Mouse (Mus musculus) CH12.LX (cell line): ENCODE measurements around the gene Prune2. TPM values are rescaled to one million over a fixed set of nuclear protein-coding genes. Genes with fewer than 3 reads are reported as not detected.

ENCODE experiments used
- DNase-seq: peaks from one replicate; pipeline ENCODE4 v3.0.0-alpha.2; 2013; ENCODE audit errors: extremely low read depth
- H3K27ac ChIP-seq: 2 replicates; pipeline ENCODE4 v1.5.1; 2012; ENCODE audit warnings: low read depth, mild to moderate bottlenecking, control low read depth, moderate library complexity; ENCODE audit not compliant: insufficient read depth
- H3K27me3 ChIP-seq: replicated peaks from 2 replicates; pipeline ENCODE3; 2012; ENCODE audit warnings: inconsistent platforms
- H3K36me3 ChIP-seq, 2 experiments: replicated peaks in 1 of 2; 2 replicates each; pipeline versions ENCODE3 to v1.6.1; 2012; ENCODE audit warnings: inconsistent platforms in 1 of 2, low read length in 1 of 2, mild to moderate bottlenecking in 1 of 2, mixed read lengths in 1 of 2, moderate library complexity in 1 of 2; ENCODE audit not compliant: control insufficient read depth in 1 of 2, insufficient read depth in 1 of 2
- H3K4me1 ChIP-seq, 2 experiments: 2 replicates each; pipeline ENCODE4 v1.6.1; 2012; ENCODE audit warnings: inconsistent platforms in 1 of 2, moderate library complexity in 1 of 2; ENCODE audit not compliant: insufficient read depth in 2 of 2, control insufficient read depth in 1 of 2
- H3K4me2 ChIP-seq: 2 replicates; pipeline ENCODE4 v1.6.1; 2012; ENCODE audit warnings: low read depth, mild to moderate bottlenecking, control low read depth; ENCODE audit not compliant: poor library complexity, insufficient read depth, severe bottlenecking
- H3K4me3 ChIP-seq, 3 experiments: fragments of 150-350 bp in 1 of 3; sonication (generic) in 1 of 3; replicated peaks in 1 of 3; 2 replicates each; pipeline versions ENCODE3 to v1.5.1; 2011 to 2012; ENCODE audit warnings: low read depth in 2 of 3, low read length in 2 of 3, mild to moderate bottlenecking in 2 of 3, moderate library complexity in 2 of 3, control low read depth in 1 of 3, improper control_type of control experiment in 1 of 3, inconsistent platforms in 1 of 3, mixed read lengths in 1 of 3; ENCODE audit not compliant: poor library complexity in 1 of 3
- H3K79me2 ChIP-seq: replicated peaks from 2 replicates; pipeline ENCODE4 v1.6.1; 2012; ENCODE audit warnings: mild to moderate bottlenecking, moderate library complexity; ENCODE audit not compliant: control insufficient read depth, poor library complexity, insufficient read depth, severe bottlenecking; ENCODE audit errors: extremely low read depth
- H3K9ac ChIP-seq: 2 replicates; pipeline ENCODE4 v1.6.1; 2012; ENCODE audit warnings: low read depth, mild to moderate bottlenecking, control low read depth, moderate library complexity; ENCODE audit not compliant: insufficient read depth
- H3K9me3 ChIP-seq: replicated peaks from 2 replicates; pipeline ENCODE3; 2012; ENCODE audit warnings: low read length, inconsistent platforms, mixed read lengths
- BHLHE40 ChIP-seq: IDR thresholded peaks from 2 replicates; pipeline ENCODE4 v1.6.1; 2011; ENCODE audit warnings: mild to moderate bottlenecking, low read depth, low read length, improper control_type of control experiment
- CHD1 ChIP-seq: IDR thresholded peaks from 2 replicates; pipeline ENCODE4 v1.6.1; 2012; ENCODE audit warnings: low read depth, low read length, improper control_type of control experiment, inconsistent platforms
- E2F4 ChIP-seq: IDR thresholded peaks from 2 replicates; pipeline ENCODE4 v1.6.1; 2011; ENCODE audit warnings: low read depth, low read length, improper control_type of control experiment; ENCODE audit not compliant: insufficient replicate concordance
- EP300 ChIP-seq: IDR thresholded peaks from 2 replicates; pipeline ENCODE4 v1.6.1; 2011; ENCODE audit warnings: low read length, improper control_type of control experiment
- GABPA ChIP-seq: IDR thresholded peaks from 2 replicates; pipeline ENCODE4 v1.6.1; 2012; ENCODE audit warnings: low read depth, low read length, improper control_type of control experiment, inconsistent platforms; ENCODE audit not compliant: insufficient replicate concordance
- HCFC1 ChIP-seq: IDR thresholded peaks from 2 replicates; pipeline ENCODE4 v1.6.1; 2012; ENCODE audit warnings: low read depth, mild to moderate bottlenecking, inconsistent platforms, low read length, improper control_type of control experiment
- IRF4 ChIP-seq: IDR thresholded peaks from 2 replicates; pipeline ENCODE4 v1.6.1; 2014; ENCODE audit warnings: low read depth, mild to moderate bottlenecking, inconsistent platforms, low read length, improper control_type of control experiment
- MAFK ChIP-seq: IDR thresholded peaks from 2 replicates; pipeline ENCODE4 v1.6.1; 2011; ENCODE audit warnings: low read length, improper control_type of control experiment; ENCODE audit not compliant: insufficient replicate concordance
- MAX ChIP-seq: IDR thresholded peaks from 2 replicates; pipeline ENCODE4 v1.6.1; 2011; ENCODE audit warnings: low read length, improper control_type of control experiment
- MEF2A ChIP-seq: IDR thresholded peaks from 2 replicates; pipeline ENCODE4 v1.6.1; 2014; ENCODE audit warnings: low read depth, mild to moderate bottlenecking, inconsistent platforms, low read length, improper control_type of control experiment, borderline replicate concordance
- PAX5 ChIP-seq: IDR thresholded peaks from 2 replicates; pipeline ENCODE4 v1.6.1; 2012; ENCODE audit warnings: low read length, inconsistent platforms, mixed read lengths
- POLR2A ChIP-seq: IDR thresholded peaks from 2 replicates; pipeline ENCODE4 v1.6.1; 2011; ENCODE audit warnings: low read depth, mild to moderate bottlenecking, improper control_type of control experiment, low read length
- POLR2AphosphoS2 ChIP-seq: IDR thresholded peaks from 2 replicates; pipeline ENCODE4 v1.6.1; 2011; ENCODE audit warnings: low read depth, low read length, improper control_type of control experiment
- RAD21 ChIP-seq: IDR thresholded peaks from 2 replicates; pipeline ENCODE4 v1.6.1; 2011; ENCODE audit warnings: low read depth, mild to moderate bottlenecking, low read length, improper control_type of control experiment, moderate library complexity
- RCOR1 ChIP-seq: conservative IDR thresholded peaks from 2 replicates; pipeline ENCODE4 v1.6.1; 2012; ENCODE audit warnings: low read depth, mild to moderate bottlenecking, inconsistent platforms, low read length, improper control_type of control experiment
- TBP ChIP-seq: conservative IDR thresholded peaks from 2 replicates; pipeline ENCODE4 v1.6.1; 2011; ENCODE audit warnings: low read depth, low read length, improper control_type of control experiment
- TCF12 ChIP-seq: IDR thresholded peaks from 2 replicates; pipeline ENCODE4 v1.6.1; 2014; ENCODE audit warnings: low read depth, mild to moderate bottlenecking, inconsistent platforms, low read length, improper control_type of control experiment
- USF1 ChIP-seq: IDR thresholded peaks from 2 replicates; pipeline ENCODE4 v1.6.1; 2014; ENCODE audit warnings: low read depth, mild to moderate bottlenecking, inconsistent platforms, low read length, improper control_type of control experiment
- USF2 ChIP-seq: conservative IDR thresholded peaks from 2 replicates; pipeline ENCODE4 v1.6.1; 2011; ENCODE audit warnings: low read depth, low read length, improper control_type of control experiment
- ZC3H11A ChIP-seq: IDR thresholded peaks from 2 replicates; pipeline ENCODE4 v1.6.1; 2012; ENCODE audit warnings: low read depth, mild to moderate bottlenecking, inconsistent platforms, low read length, improper control_type of control experiment
- ZMIZ1 ChIP-seq: IDR thresholded peaks from 2 replicates; pipeline ENCODE4 v1.6.1; 2012; ENCODE audit warnings: low read depth, mild to moderate bottlenecking, inconsistent platforms, low read length, improper control_type of control experiment
- dilution Hi-C: fragments of 300-500 bp; cut with MboI; formaldehyde crosslinking; loops from 2 replicates; pipeline ENCODE4 v1.14.3; 2020; ENCODE audit warnings: low sequenced_read_pairs; ENCODE audit not compliant: extremely low pct_unique_long_range_greater_than_20kb, extremely low pct_ligation_motif_present
- in situ Hi-C: fragments of 300-500 bp; cut with MboI; formaldehyde crosslinking; loops from 3 replicates; pipeline ENCODE4 v1.14.3; 2019; ENCODE audit warnings: low sequenced_read_pairs, low pct_ligation_motif_present, low pct_unique_long_range_greater_than_20kb, mixed read lengths
- polyA plus RNA-seq: library from polyadenylated mRNA; unstranded; fragments of >175 nt; gene quantifications from 2 replicates; pipeline ENCODE4 v1.2.1, GENCODE M21; 2012; ENCODE audit warnings: low read depth; ENCODE audit not compliant: insufficient read length
- total RNA-seq, 2 experiments: library from RNA; depleted of rRNA; stranded (reverse); fragments of 300-350 nt in 1 of 2; fragments of >200 nt in 1 of 2; gene quantifications; 2 replicates each; pipeline ENCODE4 v1.2.3; 2012 to 2014

The Prune2 gene
- total and polyA plus RNA-seq, 3 experiments = 0.04 to 1.7 (median 0.21) TPM

DNA sequence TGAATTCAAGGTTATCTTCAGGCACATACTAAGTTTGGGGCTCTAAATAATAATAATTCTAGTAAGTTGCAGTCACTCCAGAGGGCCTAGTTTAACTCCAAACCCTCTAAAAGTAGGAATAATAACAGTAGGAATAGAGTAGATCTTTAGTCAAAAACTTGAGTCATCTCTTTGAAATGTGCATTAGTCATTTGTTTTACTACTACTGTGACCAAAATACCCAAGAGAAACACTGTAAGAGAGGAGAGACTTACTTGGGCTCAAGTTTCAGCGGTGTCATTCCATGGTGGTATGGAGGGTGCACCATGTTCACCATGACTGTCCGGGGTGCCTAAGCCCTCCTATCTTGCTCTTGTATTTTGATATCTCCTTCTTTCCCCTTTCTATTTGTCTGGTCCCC lies 187.3 kb downstream of the Prune2 start:
- Histone ChIP-seq H3K4me2 (no peak overlapping the region), H3K36me3 (no peaks in the 10 kb centered on the region), H3K27me3 (no peaks in the 10 kb centered on the region), H3K9me3 (no peaks in the 10 kb centered on the region), H3K9ac (no peak overlapping the region), H3K79me2 (no peaks in the 10 kb centered on the region), H3K4me3 (no peak overlapping the region), H3K27ac (no peak overlapping the region), H3K4me1 (0 out of 4 replicates have a peak, but pooled peaks cover 0 to 2% of the 10 kb centered on the region in 2 experiments)
- DNase-seq = no peak
- TF ChIP-seq MAX = no peak
- TF ChIP-seq HCFC1 = no peak
- no peak for TF ChIP-seq BHLHE40
- in situ Hi-C loops = no loop called here
- dilution Hi-C loops = no loop called here

DNA sequence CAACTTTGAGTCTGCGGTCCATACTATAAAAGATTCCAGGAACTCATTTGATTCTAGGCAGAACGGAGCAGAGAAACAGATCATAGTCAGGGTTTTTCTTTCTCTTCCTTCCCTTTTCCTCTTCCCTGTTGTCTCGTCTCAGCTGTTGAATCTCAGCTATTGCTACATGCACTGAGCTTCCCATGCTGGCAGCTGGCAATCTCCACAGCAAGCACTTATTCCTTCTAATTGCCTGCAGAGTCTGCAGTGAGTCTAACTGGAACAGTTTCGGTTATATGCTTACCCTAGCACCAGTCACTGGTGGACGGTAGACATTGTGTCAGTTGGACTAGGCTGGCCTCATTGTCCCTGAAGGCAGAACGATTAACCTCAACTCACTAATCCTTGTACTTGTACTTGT lies 188.3 kb downstream of the Prune2 start:
- in situ Hi-C loops = no loop called here
- DNase-seq = no peak
- no peaks in the 10 kb centered on the region for H3K9me3 ChIP-seq
- dilution Hi-C loops = no loop called here
- no peaks in the 10 kb centered on the region for H3K36me3 ChIP-seq
- no peak for TF ChIP-seq CHD1
- TF ChIP-seq TCF12 = no peak
- TF ChIP-seq ZC3H11A = no peak
- no peak for TF ChIP-seq IRF4
- TF ChIP-seq E2F4 = no peak
- no peak for TF ChIP-seq USF2
- TF ChIP-seq ZMIZ1 = no peak
- TF ChIP-seq RCOR1 = no peak
- no peak for TF ChIP-seq MEF2A
- no peak for TF ChIP-seq POLR2AphosphoS2
- no peak for TF ChIP-seq TBP
- TF ChIP-seq MAX = no peak
- no peak for TF ChIP-seq PAX5
- no peak for TF ChIP-seq MAFK
- TF ChIP-seq GABPA = no peak
- TF ChIP-seq POLR2A = no peak
- no peak for TF ChIP-seq USF1
- TF ChIP-seq EP300 = no peak
- TF ChIP-seq RAD21 = no peak
- 0 out of 4 replicates have a peak, but pooled peaks cover 0 to 2% of the 10 kb centered on the region in 2 experiments for H3K4me1 ChIP-seq
- no peak overlapping the region for H3K27ac ChIP-seq
- H3K4me2 ChIP-seq = no peak overlapping the region
- no peaks in the 10 kb centered on the region for H3K79me2 ChIP-seq
- no peak overlapping the region for H3K9ac ChIP-seq
- H3K27me3 ChIP-seq = no peaks in the 10 kb centered on the region
- H3K4me3 ChIP-seq = no peak overlapping the region
